Mouse (Mus musculus) thymus, postnatal 4 days (tissue): ENCODE measurements at regions not wholly inside any gene's neighbourhood (a gene's known extent, or its start where the extent isn't known, plus 50 kb on each side); places are given as distances from the start of the nearest gene placed in this dataset.

Experiments used
- DNase-seq: peaks from one replicate; pipeline ENCODE4 v3.0.0; 2021

DNA sequence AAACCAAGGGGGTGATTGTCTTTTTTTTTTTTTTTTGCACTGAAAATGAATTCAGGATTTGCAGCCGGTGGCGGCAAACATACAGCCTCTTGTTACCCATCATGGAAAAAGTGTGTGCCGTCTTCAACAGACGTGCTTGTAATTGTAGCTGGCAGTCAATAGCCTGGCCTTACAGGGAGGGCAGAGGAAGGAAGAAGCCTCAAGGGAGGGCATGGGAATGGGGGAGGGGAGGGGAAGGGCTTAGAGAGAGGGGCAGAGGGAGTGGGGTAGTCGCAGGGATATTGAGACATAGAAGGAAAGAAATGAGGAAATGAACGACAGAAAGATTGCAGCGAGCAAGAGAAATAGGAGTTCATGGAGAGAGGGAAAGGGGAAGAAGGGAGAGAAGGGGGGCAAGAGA is 137.4 kb upstream of the Zc3h12a start:
- no peak for DNase-seq

DNA sequence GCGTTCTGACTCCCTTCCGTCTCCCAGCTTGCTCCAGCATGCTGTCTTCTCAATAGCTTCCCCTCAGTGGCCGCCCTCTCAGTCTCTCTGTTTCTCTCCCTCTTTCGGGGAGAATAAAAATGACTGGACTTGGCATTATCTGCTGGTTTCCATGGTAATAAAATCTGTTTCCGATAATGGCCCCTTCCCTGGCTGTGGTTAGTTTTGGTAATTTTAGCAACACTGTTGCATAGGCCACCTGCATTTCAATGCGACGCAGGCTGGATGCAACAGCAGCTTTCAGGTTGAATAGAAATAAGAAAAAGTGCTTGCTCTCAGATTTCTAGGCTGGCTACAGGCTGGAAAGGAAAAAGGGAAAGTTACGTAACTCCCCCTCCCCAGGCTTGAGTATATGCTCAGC is 133.9 kb upstream of the Zc3h12a start:
- DNase-seq, result no peak

DNA sequence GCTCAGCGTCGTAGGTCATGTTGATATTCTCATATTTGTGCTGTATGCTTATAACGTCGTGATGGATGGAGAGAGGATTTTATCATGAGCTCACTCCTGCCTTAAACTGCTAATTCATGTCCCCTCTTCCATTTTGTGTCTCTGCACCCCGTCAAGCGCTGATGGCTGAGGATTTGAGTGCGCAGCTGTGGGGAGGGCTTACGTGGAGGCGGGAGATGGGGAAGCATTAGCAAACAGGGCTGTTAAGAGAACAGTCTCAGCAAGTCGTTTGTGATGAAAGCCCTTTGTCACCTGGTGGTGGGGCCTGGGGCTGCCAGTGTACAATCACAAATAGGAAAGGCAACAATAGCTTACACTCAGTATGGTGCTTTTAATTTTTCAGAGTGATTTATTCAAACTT is 131.7 kb upstream of the Zc3h12a start:
- DNase-seq, result no peak

DNA sequence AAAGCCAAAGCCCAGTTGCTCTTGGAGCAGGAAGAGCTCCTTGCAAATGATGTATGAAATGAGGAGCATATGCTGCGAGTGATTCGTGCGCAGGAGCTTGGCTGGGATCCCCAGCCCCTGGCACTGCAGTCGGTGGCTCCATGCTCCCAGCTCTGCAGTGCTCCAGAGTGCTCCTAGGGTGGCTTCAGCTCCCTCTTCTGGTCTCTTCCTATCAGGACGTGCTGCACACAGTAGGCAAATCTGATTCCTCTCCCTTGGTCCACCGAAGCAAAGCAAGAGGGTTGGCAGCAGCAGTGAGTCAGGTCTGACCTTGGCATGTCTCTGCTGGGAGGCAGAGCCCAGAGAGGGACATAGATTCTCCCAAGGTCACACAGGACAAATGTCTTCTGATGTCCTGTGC is 130.3 kb upstream of the Zc3h12a start:
- no peak for DNase-seq

DNA sequence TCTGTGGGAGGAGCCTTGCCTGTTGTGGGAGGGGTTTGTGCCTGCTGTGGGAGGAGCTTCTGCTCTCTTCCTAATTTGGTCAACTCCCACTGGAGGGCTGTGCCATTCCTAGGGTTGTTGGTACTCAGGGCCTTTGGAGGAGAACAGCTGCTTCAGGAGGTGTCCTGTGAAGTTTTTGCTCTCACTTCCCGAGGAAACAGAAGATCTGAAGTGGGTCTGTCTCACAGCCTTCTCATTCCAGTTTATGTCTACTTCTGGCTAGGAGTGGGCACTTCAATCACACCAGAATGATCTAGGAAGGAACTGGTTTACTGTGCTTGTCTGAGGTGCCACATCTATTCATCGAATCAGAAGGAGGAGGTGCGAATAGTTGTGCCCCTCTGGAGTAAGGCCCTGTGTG is 125.5 kb upstream of the Zc3h12a start:
- DNase-seq, result no peak

DNA sequence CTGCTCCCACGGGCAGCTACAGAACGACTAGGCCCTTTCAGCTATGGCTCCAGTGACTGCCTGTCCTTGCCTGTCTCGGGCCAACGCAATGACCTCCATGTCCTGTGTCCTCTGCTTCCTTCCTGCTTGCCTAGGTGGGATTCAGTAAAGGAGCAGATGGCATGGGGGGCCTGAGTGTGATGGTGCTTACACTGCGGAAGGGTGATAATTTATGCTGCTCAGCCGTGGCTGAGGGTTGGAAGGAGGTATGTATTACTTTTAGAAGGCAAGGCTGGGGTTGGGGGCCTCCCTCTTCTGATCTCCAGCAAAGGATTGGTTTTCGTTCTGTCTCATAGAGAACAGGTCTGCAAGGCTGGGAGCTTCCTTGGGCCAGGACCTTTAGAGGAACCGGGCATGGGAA is 124.6 kb upstream of the Zc3h12a start:
- no peak for DNase-seq

DNA sequence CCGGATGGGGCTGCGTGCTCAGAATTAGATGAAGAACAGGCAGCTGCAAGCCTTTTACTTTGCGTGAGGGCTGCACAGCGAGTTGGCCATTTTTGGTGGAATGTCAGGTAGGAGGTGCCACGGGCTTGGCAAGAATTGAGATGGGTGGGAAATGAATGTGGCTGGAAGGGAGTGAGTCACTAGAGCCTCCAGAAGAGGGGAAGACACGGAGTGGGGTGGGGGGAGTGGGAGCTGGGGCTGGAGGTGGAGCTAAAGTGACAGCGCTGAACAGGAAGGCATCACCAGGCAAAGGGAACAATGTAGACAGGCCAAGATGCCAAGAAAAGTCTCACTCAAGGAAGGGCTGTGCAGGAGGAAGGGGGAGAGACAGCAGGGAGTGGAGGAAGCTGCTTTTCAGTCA is 121.4 kb upstream of the Zc3h12a start:
- DNase-seq, result no peak

DNA sequence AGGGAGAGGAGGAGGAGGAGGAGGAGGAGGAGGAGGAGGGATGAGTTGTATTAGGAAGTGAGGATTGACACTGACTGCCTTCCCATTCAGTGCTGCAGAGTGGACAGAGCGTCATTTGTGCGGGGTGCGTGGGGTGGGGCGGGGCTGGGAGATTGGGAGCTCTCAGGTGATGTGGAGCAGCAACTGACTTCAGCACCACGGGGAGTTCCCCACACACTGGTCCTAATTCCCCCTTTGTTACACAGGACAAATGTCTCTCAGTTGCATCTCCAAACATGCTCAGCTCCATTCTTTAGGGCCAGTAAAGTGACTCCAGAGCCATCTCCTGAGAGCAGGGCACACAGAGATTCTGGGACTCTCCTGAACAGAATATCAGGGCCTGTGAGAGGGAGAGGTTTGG is 118.5 kb upstream of the Zc3h12a start:
- no peak for DNase-seq

DNA sequence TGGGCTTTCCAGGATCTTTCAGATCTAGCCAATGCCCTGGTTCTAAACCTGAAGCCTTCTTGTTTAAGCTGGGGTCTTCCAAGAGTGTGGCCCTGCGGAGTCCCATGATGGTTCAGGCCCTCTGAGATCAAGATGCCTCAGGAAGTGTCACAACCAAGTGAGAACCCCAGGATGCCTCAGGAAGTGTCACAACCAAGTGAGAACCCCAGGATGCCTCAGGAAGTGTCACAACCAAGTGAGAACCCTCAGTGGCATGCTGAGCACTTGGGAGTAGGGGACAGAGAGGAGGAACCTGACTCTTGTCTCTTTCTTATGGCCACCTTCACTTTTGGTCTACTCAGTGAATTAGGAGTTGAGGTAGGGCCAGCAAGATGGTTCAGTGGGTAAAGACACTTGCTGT is 114.9 kb upstream of the Zc3h12a start:
- no peak for DNase-seq

DNA sequence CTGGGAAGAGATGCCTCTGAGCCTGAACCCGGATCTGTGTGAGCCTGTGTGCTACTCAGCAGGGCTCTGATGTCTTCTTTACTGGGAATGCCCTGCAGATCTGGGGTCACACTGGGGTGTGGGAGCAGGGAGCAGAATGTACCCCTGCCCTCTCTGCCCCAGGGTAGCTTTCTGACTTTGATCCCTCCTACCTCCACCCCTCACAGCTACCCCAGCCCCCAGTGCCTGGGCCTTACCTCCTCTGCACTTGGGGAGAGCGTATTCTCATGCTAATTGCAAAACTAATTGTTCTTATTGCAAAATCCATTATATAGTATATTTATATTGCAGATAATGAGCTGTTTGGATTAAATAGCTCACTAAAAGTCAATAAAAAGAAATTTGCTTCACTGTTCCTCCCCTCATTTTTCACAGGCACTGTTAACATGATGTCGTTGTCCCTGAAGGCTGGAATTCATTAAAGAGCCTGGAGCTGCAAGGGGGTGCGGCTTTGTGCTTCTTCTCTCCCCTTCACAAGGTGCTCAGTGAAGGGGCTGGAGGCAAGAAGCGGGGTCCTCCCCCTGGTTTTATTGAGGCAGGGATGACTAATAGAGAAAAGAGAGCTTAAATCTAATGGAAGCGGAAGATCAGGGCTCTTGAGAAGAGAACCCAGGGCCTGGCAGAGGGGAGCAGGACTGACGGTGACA is 114.1 kb upstream of the Zc3h12a start:
- no peak for DNase-seq

DNA sequence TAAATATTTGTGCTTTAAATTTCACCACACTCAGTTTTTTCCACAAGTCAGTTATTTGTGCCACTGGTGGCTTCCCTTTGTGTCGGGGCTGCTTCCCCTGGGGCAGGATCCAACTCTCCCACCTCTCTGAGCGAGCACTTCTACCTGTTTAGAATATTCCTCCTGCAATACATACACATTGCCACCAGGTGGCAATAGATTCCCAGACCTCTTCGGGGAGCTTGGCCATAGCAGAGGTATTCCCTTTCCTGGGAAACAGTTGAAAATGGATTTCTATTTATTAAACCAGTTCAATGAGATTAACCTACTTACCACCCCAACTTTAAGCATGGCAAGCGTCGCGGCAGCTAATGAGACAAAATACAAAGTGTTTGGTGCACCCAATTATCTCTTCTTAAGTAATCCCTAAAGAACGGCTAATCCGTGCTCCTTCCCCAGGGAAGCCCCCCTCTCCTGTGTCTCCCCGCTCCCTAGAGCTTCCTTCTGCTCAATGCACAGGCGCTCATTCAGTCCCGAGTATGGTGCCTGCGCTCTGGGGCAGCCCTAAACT is 104.1 kb upstream of the Zc3h12a start:
- DNase-seq, result no peak

DNA sequence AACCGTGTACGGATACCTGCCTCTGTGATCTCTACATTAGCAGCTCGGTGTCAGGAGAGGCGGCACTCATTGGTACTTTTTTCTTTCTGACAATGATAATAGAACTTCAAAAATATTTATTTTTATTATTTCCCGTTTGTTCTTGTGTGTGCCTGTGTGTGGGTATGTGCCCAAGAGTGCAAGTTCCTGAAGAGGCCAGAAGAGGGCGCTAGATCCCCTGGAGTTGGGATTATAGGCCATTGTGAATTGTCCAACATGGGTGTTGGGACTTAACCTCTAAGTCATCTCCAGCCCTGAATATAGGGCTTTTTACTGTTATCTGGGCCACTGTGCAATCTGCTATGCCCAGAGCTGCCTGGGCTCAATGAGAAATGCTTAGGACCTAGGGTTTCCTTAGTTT is 99.6 kb upstream of the Zc3h12a start:
- DNase-seq, result no peak

DNA sequence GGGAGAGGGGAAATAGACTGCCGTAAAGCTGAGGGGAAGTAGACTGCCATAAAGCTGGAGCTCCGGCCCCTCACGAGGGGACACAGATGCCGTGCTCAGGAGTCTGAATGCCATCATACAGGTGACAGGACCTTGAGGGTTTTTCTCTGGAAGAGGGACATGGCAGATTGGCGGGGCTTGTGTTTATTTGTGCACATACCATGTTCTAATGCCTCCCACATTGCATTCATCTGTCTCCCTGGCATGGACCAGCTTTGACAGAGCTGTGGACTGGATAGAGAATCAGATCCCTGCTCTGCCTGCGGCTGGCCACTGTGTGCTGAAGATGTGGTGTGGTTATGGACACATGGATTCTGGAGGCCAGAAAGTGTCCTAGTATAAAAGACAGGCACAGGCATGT is 95.3 kb upstream of the Zc3h12a start:
- no peak for DNase-seq

DNA sequence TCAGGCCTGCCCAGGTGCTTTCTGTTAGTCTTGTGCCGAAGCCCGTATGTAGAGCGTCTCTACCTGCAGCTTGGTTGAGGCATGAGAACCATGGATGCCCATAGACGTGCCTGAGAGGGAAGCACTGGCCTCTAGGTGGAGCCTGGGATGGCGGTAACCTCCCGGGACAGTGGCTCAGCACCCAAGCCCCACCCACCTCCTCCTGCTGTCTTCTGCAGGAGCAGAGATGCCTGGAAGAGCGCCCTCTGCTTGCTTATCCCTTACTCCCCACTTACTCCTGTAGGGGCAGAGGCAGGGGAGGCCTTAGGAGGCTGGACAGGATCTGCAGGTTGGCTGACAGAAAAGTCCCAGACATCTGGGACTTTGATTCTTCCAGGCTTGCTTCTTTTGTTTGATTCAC is 92.7 kb upstream of the Zc3h12a start:
- DNase-seq, result peak; percentile 15

DNA sequence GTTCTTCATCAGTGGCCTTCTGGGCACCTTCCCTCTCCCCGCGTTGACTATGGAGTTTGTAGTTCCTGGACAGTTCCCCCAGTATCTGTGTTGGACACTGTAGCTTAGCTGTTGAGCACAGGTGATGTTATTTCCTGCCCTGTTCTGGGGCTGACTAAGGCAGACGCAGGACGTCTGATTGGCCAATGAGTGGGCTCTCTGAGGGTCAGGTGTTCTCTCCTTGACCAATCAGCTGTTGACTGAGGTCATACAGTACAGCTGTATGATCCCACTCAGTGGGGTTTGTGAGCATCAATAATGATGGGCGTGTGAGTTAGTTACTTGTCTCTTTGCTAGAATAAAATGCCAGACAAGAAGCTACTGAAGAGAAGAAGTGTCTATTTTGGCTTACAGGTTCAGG is 91.6 kb upstream of the Zc3h12a start:
- no peak for DNase-seq

DNA sequence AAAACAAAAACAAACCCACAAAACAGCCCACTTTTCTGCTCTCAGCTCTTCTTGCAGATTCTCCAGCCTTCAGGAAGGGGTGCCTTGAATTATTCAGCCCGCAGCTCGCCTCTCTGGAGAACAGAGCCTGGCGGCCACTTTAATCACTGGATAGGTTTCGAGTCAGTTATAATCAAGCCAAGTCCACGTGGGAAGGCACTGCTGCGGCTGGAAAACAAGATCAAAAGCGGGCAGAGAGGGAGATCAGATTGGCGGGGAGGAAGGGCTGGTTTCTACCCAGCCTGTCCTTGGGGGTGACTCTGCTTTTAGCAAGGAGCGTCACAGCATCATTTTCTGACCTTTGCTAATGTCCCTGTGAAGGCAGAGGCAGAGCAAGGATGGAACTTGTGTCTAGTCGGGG is 86.7 kb upstream of the Zc3h12a start:
- DNase-seq, result no peak

DNA sequence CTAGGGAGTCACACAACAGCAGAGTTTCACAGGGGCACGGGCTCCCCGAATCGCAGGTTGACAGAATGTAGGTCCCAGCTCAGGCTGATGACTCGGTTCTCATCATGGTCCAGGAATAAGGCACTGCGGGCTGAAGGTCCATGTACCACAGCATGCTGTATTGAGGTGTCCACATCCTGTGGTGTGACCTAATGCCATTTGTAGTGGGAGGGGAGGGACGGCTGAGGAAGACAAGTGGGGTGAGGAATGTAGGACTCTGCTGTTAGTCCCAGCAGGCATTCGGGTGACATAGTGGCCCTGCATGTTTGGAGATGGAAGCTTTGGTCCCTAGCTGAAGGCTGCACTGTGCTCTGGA is 84.5 kb upstream of the Zc3h12a start:
- no peak for DNase-seq

DNA sequence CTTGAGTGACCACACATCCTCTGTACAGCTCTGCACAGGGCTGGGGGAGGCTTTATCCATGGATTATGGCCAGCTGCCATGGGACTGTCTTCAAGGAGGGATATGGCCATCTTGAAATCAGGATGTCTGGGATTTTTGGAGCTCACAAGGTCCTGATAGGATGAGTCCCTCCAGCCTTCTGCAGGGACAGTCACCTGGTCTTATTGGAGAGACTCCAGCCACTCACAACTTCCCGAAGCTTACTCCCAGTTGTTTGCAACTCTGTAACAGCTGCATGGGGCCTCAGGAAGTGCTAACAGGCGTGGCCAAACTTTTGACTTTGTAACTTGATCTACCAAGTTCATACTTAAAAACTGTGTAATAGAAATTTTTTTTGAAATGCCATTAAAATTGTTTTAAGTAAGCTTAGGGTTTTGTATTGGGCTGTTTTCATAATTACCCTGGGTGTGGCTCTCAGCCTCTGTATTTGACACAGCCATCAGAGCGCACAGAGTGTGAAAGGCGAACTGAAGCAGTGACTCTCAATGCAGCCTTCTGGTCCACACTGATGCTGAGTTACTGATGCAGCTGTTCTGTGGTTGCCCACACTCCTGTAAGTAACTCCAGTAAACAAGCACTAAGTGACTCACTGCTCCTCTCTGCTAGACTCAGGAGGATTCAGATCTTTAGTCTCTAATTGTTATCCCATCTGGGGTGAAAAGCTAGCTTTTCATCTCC is 84.0 kb upstream of the Zc3h12a start:
- DNase-seq, result no peak

DNA sequence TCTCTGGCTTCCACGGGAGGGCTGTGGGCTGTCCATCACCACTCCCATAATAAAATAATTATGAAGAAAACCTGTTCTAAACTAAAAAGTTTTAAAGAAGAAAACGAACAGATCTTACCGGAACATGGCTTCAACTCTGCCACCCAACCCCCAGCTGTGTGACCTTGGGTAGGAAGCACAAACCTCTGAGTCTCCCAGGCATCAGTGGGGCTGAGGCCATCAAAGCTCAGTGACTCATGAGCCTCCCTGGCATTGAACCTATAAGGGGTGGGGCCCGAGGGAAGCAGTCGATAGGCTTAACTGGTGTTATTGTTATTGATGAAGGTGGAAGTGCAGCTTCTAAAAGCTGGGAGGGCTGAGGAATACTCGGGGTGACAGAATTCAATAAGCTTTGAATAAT is 83.1 kb upstream of the Zc3h12a start:
- DNase-seq, result no peak

DNA sequence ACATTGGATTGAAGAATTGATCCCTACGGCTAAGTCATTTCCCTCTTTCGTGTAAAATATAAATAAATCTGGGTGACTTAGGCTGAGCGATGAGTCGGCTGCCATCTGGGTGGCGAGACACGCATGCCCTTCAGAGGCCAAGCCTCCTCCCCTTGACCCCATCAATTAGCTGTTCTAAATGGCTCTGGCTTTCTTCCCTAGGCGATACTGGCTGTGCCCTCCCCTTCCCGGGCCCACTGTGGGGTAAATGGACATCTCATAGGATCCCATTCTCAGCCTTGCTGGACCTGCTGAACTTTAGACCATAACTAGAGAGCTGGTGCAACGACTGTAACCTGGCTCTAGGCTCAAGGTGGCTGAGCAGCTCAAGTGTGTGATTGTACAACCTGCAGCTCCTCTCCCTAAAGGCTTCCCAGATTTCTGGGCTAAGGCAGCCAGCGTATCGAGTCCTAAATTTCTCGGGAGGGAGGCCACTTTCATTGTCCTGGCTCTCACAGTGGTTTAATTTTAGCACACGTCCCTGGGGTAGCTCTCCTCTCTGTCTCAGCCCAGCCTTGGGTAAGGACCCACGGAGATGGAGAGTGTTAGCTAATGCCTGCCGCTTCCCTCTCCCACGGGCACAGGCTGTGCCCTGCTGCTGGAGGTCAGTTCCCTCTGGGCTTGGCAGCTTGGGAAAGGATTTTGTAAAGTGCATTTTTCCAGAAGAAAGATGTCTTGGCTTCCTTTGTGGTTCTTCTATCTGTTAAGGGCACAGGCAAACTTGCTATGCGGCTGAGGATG is 80.7 kb upstream of the Zc3h12a start:
- DNase-seq, result no peak

DNA sequence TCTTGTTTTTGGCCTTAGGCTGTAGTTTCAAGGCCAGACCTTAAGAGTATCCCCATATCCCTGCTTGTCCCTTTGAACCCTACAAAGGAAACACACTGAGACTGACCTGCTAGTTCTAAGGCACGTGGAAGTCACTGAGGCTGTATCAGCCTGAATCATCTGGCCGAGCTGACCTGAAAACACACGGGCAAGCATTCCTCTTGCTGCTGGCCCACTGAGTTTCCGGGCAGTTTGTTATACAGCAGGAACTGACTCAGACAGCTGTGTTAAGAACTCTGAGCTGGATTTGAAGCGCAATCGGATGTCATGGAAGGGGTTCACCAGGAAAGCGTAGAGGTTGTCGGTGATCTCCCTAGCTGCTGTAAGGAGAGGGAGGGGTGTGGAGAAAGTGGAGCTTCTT is 75.9 kb upstream of the Zc3h12a start:
- no peak for DNase-seq

DNA sequence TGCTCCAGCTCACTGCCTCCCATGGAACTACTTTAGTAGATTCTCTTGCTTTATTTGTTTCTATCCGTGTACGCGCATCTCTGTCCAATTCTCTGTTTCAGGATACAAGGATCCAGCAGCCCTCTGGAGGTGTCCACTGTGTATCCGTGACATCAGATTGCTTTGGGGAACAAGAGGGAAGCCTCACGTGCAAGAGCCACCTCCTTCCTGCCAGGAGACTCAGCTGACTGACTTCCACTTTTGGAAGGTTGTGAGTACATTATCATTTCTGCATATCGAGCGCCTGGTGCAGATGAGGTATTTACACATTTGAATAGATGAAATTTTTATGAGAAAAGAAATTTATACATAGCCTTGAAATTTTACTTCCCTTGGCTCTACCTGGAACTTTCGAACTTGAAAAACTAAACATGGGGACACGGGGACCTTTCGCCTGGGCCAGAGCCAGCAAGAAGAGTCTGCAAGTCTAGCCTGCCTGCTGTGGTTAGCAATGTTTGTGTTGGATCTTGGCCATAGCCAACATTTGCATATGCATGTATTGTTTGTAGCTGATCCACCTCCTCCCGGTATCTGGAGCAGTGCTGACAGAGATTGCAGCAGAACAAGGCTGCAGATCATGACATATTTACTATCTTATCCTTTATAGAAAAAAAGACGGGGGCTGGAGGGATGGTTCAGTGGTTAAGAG is 74.1 kb upstream of the Zc3h12a start:
- no peak for DNase-seq

DNA sequence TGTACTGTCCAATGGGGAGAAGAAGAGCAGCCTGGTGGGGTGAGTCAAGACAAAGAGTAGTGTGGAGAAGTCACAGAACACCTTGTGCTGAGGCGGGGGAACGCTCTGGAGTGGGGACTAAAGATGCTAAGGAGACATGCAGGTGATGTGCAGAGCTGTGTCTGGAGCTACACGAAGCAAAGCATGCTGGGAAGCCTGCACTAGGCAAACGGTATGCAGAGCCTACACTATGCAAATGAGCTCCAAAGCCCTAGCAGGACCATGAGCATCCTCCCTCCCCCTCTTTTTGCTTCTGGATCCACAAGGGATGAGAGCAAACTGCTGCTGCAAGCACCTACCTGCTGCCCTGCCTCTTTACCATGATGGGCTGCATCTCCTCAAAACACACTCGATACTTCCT is 73.1 kb upstream of the Zc3h12a start:
- DNase-seq, result no peak
